Mouse (Mus musculus): Measurements from ENCODE around the gene Vmn2r111. TPM values are rescaled to one million over a fixed set of nuclear protein-coding genes. Genes with fewer than 3 reads are reported as not detected.
"Not testable (repeated sequence)": the region's sequence is repeated elsewhere in the genome, so short reads cannot be mapped to it uniquely, and the experiment has no call there.

The Vmn2r111 gene
- total RNA-seq (2015) (not detected in 2 replicates), total RNA-seq (2017) (not detected in 2 replicates)

DNA sequence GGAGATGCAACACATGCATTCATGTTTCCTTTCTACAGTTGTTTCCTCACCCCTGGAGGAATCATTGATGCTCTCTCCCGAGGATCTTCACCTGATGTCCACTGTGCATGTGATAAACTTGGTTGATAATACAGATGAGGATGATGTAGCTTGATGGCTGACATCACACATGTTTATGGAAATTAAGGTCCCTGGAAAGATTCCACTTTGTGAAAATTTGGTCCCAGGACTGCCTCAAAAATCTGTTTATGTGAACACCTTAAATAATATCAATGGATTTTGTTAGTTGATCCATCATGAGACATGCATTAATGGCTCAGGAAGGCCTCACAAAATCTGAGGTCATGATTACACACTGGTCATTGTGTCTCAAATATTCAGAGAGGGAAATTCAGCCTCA is at the start of gene Vmn2r111:
Vmn2r111 (minus strand) TSS at position 101 of the 400 bp plus-strand sequence.
- not testable (repeated sequence) for ATAC-seq (ENCODE audit: poor library complexity, severe bottlenecking)

GRCm38 (mm10) chr17:22600651-22601050 is 27.4 kb upstream of the Vmn2r111 start, which contains the start of gene Vmn2r112:
Gene Vmn2r112 (plus strand): TSS chr17:22600951.
- ATAC-seq (ENCODE audit: poor library complexity, severe bottlenecking), result not testable (repeated sequence)

GRCm38 (mm10) chr17:22520467-22520866 is 52.8 kb downstream of the Vmn2r111 start:
- ATAC-seq (ENCODE audit: poor library complexity, severe bottlenecking), result not testable (repeated sequence)

DNA sequence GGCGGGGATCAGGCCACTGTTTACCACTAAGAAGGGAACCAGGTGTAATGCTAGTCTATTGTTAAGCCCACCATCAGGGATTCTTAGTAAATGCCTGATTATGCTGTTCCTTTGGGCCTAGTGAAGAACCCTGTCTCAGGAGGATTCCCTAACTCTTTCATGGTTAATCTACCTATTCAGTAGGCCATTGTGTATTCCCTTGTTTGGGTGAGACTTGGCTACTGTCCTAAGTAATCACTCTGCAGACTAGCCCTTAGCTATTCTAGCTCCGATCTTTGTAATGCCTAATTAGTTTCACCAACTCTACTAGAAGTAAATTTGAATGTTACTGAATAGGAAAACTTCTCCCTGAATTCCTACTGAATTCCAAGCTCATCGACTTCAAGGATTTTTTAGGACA is 53.2 kb downstream of the Vmn2r111 start:
- ATAC-seq (ENCODE audit: poor library complexity, severe bottlenecking), result not testable (repeated sequence)

GRCm38 (mm10) chr17:22497120-22497519 is 76.2 kb downstream of the Vmn2r111 start:
- no peak for ATAC-seq (ENCODE audit: poor library complexity, severe bottlenecking)

Other genes with a start within 250 kb of the Vmn2r111 start
- 21.0 and 22.0 TPM in 2 replicates for gene Zfp944, start 212.1 kb downstream of the Vmn2r111 start, total RNA-seq (2015)
- 12.2 and 13.0 TPM in 2 replicates for gene Zfp944, start 212.1 kb downstream of the Vmn2r111 start, total RNA-seq (2017)
- 10.9 and 17.3 TPM in 2 replicates for gene Zfp758, start 212.0 kb downstream of the Vmn2r111 start, total RNA-seq (2015)
- 14.0 and 15.3 TPM in 2 replicates for gene Zfp758, start 212.0 kb downstream of the Vmn2r111 start, total RNA-seq (2017)
- 11.1 and 12.8 TPM in 2 replicates for gene Zfp946, start 149.3 kb downstream of the Vmn2r111 start, total RNA-seq (2015)
- 7.9 and 9.8 TPM in 2 replicates for gene Zfp946, start 149.3 kb downstream of the Vmn2r111 start, total RNA-seq (2017)
- gene Vmn2r112, start 27.5 kb upstream of the Vmn2r111 start, total RNA-seq (2015), result not detected in 2 replicates
- not detected in 2 replicates for gene Vmn2r112, start 27.5 kb upstream of the Vmn2r111 start, total RNA-seq (2017)

Measured in megakaryocyte, adult 5-6 weeks (primary cell).